Mouse (Mus musculus): ENCODE data around the gene Zdhhc25.

The Zdhhc25 gene

DNA sequence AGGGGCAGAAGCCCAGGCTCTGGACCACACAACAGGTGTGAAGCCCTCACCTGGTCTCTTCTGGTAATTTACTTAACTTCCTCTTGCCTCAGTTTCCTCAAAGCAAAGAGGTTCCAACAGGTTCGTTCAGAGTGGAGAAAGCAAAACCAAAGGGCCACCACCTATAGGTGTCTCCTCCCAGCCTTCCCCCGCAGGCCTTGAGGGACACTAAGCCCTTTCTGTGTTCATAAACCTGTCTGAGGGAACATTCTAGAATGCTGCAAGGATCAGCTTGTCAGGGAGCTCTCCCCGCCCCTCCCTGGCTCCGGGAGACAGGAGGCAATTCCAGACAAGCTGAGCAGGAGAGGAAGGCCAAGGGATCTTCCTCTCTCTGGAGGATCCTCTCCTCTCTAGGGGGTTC is at the start of gene Zdhhc25:
Gene Zdhhc25 (plus strand): TSS at position 301 of the 400 bp plus-strand sequence.
- no peak for DNase-seq

DNA sequence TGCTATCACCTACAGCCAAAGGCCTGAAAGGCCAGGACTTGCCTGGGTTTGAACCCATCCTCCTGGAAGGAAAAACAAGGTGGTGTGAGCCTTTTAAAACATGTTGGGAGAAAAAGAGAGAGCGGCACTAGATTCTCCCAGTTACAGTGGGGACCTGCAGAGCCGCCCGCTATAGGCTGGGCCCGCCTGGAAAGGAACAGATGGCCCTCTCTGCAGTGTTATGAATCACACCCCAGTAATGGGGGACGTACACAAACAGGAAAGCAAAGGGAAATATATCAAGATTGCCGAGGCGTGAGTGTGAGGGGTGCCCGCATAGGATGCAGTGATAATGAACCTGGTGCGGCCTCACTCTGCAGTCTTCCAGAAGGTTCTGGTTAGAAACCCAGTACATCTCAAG is 47.2 kb upstream of the Zdhhc25 start:
- no peak for DNase-seq

DNA sequence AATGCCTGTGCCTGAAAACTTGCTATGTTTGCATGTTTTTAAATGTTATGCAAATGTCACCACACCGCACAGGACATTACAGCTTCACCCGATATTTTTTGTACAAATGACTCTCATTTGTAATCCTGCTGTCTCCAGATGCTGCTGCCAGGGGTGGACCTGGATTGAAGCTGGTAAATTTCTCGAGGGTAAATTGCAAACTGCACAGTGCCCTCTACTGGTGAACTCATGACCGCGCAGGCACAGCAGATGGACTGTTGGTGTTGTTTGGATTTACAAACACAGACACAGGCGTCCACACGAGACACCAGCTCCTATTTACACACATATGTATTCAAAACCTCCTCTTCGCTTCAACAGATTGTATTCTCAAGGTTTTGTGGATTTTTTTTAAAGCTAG is 44.6 kb upstream of the Zdhhc25 start:
- peak in 1 of 2 experiments; percentile 19 for DNase-seq

DNA sequence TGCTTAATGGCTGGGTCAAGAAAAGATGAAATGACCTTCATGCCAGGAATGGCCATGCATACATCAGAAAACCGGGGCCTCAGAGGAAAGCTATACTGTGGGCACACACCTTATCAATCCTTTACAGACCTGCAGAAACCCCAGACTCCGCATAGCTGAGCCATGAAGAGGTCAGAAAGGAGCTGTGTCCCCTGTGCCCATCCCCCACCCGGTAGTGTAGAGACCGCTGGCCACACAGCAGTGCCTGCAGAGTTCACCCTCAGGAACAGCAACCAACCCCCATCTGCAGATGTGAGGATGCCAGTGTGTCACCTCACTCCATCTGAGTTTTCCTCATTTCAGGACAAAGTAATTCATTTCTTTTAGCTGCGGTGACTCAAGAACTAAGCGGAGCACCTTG is 39.5 kb upstream of the Zdhhc25 start:
- DNase-seq, result no peak

DNA sequence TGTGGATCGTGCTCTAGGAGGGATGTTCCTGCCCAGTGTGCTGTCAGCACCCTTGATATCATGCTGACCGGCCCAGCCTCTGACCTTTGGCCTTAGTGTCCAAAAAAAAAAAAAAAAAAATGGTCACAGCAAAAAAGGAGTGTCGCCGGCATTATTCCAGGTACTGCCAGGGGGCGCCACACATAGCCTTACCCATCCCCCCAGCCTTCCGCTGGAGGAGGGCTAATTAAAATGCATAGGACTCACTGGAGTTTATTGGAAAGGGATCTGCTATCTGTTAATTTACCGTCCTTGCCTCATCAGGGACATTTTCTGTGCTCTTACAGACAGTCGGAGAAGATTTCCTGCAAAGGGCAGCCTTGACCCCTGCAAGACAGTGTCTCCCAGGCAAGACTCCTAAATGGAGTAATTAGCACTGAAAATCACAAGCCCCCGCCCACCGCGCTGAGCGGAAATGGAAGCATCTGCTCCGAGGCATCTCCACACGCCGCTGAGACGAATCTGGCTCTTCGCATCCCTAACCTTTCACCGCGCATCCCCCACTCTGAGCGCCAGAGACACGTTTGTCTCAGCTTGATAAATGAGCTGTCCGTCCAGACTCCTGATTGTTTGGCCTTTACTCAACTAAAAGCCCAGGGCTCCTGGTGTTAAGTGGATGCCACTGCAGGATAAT is 38.9 kb upstream of the Zdhhc25 start:
- no peak for DNase-seq

DNA sequence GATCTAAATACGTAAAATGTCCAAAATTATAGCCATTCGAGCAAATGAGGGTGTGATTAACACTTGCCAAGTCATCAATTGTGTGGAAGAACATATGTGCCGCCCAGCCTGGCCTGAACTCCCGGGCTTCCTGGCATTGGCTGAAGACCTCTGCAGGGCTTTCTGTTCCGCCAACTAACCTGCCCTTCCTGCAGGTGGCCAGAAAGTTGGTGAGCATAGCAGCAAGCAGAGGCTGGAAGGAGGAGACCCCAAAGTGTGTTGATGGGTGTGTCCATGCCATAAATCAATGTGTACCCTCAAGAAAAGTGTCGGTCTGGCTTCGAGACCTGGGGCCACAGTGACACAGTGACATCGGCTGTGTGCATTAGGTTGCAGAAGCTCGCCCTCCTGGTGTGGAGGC is 34.8 kb upstream of the Zdhhc25 start:
- no peak for DNase-seq

DNA sequence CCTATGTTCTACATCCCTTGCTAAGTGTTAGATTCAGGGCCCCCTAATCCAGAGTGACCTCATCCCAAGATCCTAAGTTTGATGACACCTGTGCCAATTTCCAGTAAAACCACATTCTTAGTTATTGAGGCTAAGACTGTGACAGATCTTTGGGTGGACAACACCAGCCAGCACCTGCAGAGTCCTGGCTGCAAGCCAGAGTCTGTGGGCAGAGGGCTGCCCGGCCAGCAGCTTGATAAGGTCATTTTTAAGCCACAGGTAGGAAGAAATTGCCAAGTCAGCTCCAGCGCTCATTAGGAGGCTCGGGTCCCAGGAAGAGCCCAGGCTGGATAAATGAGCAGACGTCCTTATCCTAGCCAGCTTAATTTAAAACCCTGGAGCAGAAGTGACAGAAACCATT is 34.3 kb upstream of the Zdhhc25 start:
- no peak for DNase-seq

DNA sequence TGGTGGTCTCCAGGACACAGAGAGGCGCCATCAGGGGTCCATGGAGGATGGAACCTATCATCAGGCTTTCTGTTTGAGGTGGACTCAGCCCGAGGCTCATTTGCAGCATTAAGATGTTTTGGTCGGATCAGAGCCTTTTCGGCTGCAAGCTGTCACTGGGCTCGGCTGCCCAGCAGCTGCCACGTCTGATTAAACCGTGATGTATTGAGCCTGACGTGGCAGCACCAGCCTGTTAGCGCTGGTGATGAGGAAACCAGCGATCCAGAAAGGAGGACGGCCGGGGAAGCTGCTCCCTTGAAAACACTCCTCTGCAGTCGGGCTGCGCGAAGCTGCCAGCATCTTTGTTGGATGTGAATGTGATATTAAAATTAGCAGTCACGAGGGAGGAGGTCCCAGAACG is 29.4 kb upstream of the Zdhhc25 start:
- no peak for DNase-seq

DNA sequence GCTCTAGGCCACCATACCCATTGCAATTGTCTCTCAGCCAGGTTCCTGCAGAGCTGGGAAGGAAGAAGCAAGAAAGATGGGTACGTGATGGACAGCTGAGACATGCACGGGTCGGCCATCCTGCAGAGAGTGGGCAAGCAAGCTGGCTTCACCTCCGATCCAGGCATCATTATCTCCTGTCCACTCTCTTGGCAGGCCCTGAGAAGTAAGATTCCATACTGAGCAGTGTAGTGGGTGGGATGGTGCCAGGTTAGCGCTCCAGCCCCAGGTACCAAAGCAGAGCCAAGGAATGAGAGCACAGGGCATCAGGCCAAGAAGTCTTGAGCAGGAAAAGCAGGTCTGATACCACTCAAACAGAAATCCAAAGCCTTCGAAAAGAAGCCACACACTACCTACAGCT is 20.6 kb upstream of the Zdhhc25 start:
- DNase-seq, result no peak

DNA sequence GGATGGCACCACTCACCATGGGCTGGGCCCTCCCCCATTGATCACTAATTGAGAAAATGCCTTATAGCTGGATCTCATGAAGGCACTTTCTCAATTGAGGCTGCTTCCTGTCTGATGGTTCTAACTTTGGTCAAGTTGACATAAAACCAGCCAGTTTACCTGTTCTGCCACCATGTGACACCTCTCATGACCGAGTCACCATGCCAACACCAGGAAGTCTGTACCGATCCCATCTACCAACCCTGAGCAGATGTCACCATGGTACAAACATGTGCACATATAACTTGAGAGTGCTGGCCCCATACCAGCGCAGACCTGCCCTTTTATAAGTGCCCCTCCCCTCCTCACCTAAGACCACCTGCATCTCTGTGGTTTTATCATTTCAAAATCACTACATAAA is 2.4 kb downstream of the Zdhhc25 start:
- no peak for DNase-seq

DNA sequence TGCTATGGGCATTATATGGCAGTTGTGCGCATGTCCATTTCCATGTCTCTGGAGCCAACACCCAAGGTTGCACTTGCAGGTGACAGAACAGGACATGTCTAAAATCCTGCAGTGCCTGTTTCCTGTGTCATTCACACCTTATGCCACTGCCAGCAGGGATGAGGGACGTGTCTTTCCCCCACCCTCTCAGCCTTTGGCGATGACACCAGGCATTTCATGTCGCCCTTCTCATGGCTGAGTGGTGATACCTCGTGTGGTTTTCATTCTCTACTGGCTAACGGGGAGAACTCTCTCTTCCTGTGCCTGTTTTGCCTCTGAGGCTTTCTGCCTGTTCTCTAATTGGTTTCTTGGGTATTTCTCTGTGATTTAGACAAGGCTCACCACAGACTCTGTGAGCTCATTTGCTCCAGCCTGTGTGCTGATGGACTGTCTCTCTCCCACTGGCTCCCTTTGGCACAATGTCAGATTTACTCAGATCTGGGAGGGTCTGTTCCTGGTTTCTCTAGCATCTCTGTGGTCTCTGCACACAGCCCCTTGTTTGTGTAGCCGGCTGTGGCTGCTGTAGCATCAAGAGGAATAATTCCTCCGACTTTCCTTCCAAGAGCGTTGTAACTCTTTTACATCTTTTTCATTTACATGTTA is 3.1 kb downstream of the Zdhhc25 start:
- no peak for DNase-seq

DNA sequence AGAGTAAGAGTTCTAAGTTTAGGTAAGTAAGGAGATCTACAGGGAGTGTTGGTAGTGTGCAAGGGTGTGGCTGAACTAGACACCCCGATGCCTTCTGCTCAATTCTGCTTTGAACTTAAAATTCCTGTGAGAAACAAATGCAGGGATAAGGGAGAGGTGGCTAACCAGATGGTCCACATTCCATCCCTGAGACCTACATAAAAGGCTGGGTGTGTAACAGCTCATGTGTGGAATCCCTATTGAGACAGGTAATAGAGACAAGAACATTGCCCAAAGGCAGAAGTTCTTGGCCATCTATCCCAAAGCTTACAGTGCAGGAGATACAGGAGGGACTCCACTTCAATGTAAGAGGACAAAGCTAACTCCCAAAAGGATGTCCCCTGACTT is 3.6 kb downstream of the Zdhhc25 start:
- DNase-seq, result no peak

DNA sequence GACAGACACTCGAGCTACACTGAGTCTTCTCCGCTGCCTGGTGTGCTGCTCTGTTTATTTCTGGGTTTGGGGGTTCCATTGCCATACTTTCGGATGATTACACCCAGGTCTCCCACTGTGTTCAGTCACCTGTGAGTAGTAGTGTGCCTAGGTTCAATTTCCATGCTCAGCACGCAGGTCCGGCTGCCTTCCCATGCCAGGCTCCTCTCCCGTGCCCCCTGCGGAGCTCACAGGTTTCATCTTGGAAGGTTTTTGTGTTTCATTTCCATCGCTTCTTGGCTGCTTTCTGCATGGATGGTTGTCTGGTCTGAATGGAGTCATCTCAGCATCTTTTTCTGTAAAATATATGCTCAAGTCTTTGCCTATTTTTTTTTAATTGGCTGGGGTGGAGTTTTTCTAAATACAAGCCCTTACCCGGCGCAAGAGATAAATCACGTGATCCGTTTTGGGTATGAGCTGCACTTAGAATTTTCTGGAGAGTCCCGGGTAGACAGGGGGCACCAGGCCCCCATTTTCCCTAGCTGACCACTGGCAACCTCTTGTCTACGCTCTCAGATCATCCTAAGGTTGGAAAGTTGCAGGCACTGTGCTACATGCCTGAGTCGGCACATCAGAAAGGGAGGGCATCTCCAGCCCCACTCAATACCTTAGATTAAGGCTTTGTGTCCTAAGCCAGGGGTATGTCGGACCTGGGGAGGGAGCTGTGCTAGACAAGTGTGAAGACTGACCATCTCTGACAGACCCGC is 4.7 kb downstream of the Zdhhc25 start:
- no peak for DNase-seq

DNA sequence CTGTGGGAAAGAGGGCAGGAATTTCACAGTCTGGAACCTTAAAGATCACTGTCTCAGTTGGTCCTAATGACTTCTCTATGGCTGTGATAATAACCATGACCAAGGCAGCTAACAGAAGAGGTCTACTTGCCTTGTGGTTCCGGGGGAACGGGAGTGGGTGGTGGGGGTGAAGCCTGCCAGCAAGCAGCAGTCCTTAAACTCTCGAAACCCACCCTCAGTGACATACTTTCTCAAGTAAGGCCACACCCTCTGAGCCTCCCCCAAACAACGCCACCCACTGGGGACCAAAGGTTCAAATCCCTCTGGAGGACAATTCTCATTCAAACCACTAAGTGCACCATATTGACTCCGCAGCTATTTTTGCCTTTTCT is 5.3 kb downstream of the Zdhhc25 start:
- no peak for DNase-seq

DNA sequence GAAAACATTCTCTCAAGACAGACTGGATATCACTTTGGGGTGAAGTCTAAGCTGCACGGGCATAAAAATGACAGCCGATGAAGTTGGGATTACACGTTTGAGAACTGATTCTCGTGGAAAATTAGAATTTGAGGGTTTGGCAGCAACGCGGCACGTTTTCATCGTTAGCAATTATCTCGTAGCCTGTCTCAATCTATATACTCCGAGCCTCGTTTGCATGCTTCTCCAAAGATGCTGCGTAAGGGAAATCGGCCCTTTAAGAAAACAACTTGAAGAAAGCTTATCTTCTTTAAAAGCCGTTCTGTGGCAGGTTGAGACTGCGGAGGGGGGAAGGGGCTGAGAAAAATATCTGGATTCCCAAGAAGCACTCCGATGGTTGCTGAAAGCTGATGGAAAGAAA is 17.0 kb downstream of the Zdhhc25 start:
- no peak for DNase-seq

DNA sequence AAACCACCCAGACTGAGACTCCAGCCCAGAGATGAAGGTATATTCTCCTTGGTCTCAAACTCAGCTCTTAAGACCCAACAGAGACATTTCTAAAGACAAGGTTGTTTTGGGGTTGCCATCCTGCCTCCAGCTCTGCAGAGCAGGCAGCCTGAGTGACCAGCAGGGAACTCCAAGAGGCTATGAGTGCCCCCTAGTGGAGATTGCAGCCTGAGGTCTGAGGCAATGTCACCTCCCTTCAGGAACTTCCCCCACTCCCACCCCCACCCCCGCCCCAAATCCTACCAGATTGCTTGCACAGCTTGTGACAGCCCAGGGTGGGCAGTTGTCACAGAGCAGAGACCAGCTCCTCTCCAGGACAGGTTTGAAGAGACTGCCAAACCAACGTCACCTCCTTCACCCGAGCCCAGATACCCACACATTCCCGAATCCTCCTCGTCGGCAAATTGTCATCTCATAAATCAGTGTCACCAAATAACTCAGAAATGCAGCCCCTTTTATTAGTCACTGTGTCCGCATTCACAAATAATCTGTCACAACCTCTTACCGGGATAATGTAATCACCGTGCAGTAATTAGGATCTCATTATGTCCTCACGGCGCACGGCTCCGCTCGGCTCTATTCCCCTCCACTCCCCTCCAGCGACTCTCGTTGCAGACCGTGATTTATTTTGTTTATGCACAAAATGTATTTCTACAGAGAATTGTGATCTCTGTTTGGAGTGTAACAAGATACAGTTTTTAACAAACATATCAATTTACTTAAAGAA is 18.1 kb downstream of the Zdhhc25 start:
- DNase-seq, result no peak

DNA sequence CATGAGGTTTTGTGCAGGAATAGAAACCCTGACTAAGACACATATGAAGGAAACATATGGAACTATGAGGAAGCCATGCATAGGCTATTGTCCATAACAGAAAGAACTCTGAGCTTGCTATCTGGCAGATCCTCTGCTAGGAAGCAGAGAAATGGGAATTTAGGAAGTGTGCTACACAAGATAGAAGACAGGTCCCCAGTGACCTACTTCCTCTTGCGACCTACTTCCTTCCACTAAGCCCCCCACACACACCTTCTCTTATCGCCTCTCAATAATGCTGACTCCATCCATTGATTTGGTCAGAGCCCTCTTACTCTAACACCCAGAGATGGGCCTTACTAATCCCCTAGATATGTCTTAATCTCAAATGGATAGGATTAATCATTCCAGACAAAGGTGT is 19.9 kb downstream of the Zdhhc25 start:
- no peak for DNase-seq

DNA sequence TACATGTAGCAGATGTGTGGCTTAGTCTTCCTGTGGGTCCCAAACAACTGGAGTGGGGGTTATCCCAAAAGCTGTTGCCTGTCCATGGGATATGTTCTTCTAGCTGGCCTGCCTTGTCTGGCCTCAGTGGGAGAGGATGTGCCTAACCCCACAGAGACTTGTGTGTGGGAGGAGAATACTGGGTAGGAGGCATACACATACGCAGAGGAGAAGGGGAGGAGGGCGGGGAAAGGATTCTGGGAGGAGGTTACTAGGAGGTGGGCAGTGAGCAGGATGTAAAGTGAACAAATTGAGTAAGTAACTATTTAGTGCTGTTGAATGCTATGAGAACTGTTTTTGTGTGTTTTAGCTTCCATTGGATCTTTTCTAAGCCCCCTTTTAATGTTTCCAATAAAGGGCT is 23.8 kb downstream of the Zdhhc25 start:
- no peak for DNase-seq

DNA sequence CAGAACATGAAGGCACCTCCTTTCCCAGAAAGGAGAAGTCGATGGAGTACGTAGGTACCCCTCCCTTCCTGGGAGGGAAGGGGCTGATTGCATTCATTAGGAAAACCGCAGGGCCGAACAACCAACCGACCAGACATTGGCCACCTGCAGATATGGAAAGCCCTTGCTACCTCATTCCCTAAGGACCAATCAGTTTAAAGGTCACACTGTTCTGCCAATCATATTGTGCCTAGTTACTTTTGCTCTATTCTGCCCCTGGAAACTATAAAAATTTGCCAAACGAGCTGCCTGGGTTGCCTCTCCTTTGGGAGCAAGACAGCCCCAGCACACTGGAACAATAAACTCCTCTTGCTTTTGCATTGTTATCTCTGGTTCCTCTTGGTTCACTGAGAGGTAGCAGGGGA is 24.8 kb downstream of the Zdhhc25 start:
- no peak for DNase-seq

DNA sequence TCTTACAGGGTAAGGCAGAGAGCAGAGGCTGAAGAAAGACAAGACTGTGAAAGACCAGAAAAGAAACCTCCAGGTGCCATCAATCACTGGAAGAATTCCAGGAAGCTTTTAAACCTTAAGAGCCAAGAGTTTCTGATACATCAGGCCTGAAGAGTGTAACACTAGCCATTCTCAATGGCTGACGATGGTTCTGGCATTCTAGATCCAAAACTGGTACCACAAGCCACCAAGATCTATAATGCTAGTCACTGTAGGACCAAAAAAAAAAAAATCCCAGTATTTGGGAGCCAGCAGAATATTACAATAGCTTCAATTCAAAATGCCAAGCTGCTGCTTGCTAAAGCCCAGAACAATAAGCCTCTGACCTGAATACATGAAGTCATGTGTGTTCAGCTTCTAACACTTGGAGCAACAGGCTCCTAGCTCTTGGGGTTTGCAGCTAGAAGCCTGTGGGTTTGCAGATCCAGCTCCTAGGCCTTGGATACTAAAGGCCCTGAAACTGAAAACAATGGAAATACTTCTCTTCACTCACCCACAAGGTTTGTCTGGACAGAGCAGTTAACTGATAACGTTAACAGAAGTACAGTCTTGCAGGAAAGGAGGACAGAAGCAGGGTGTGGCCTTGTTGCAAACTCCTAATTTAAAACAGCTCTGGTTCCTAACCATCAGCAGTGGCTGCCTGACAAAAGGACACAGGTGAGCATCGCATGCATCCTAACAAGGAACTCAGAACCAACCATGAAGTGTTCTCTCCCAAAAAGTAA is 25.4 kb downstream of the Zdhhc25 start:
- DNase-seq, result no peak

DNA sequence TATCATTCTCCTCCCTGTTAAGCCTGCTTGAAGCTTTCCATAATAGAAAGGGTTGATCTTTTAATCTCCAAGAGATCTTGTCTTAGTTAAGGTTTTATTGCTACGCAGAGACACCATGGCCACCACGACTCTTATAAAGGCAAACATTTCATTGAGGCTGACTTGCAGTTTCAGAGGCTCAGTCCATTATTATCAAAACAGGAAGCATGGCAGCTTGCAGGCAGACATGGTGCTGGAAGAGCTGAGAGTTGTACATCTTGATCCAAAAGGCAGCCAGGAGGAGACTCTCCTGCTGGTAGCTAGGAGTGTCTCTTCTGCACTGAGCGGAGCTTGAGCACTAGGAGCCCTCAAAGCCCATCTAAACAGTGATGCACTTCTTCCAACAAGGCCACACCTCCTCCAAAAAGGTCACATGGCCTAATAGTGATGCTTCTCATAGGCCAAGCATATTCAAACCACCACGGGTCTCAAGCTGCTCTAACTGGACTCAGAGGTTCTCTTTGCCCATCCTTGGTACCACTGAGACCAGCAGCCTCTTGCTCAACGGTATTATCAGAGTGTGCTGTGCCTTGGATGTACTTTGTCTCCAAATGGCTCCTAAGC is 26.9 kb downstream of the Zdhhc25 start:
- no peak for DNase-seq

DNA sequence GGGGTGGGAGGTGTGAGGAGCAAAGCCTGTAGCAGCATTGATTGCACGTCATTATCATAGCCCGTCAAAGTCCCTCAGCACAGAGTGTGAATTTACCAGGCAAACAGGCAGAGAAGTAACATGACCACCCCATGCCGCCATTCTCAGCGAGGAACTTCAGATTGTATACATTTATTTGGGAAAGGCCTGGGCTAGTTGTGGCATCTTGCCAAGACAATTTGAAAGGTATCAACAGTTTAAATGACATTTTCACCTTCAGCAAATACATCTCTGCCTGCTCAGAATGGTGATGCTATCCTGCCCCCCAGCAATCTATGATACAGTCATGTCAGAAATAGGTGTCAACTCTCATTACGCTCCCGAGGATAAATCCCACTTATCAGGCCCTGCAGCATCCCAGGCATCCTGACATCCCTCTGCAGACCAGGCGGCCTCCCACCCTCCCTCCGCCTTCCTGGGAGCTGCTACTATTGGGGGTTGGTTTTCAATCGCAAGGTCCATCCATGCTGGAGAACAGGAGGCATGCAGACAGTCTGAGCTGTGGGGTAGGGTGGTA is 28.8 kb downstream of the Zdhhc25 start:
- no peak for DNase-seq
